Mouse (Mus musculus): ENCODE measurements around the gene Asic2.

Asic2 gene

GRCm38 (mm10) chr11:81968401-81968881 is at the start of gene Asic2:
Gene Asic2, minus strand, starts transcription at chr11:81968457.
- DNase-seq (ENCODE audit: low spot score), result peak; percentile 58

GRCm38 (mm10) chr11:82016181-82016780 is 48.0 kb upstream of the Asic2 start:
- no peak for DNase-seq (ENCODE audit: low spot score)

- no peak for DNase-seq (ENCODE audit: low spot score)
These were observed 46.8 kb upstream of the Asic2 start for GRCm38 (mm10) chr11:82015066-82015465.

- DNase-seq (ENCODE audit: low spot score), result no peak
These were observed 45.5 kb upstream of the Asic2 start for GRCm38 (mm10) chr11:82013756-82014155.

GRCm38 (mm10) chr11:82011411-82012193 is 43.3 kb upstream of the Asic2 start:
- no peak for DNase-seq (ENCODE audit: low spot score)

- no peak for DNase-seq (ENCODE audit: low spot score)
These were observed 41.9 kb upstream of the Asic2 start for GRCm38 (mm10) chr11:82010115-82010514.

- DNase-seq (ENCODE audit: low spot score), result no peak
These were observed 38.7 kb upstream of the Asic2 start for GRCm38 (mm10) chr11:82006796-82007423.

- DNase-seq (ENCODE audit: low spot score), result no peak
These were observed 36.6 kb upstream of the Asic2 start for GRCm38 (mm10) chr11:82004810-82005209.

GRCm38 (mm10) chr11:82000581-82000980 is 32.3 kb upstream of the Asic2 start:
- no peak for DNase-seq (ENCODE audit: low spot score)

- no peak for DNase-seq (ENCODE audit: low spot score)
These were observed 31.2 kb upstream of the Asic2 start for GRCm38 (mm10) chr11:81999469-81999868.

GRCm38 (mm10) chr11:81998646-81999045 is 30.4 kb upstream of the Asic2 start:
- no peak for DNase-seq (ENCODE audit: low spot score)

GRCm38 (mm10) chr11:81997085-81997484 is 28.8 kb upstream of the Asic2 start:
- no peak for DNase-seq (ENCODE audit: low spot score)

GRCm38 (mm10) chr11:81996172-81996841 is 28.1 kb upstream of the Asic2 start:
- peak; percentile 81 for DNase-seq (ENCODE audit: low spot score)

GRCm38 (mm10) chr11:81983146-81983545 is 14.9 kb upstream of the Asic2 start:
- DNase-seq (ENCODE audit: low spot score), result no peak

GRCm38 (mm10) chr11:81982191-81982590 is 13.9 kb upstream of the Asic2 start:
- no peak for DNase-seq (ENCODE audit: low spot score)

GRCm38 (mm10) chr11:81974577-81974976 is 6.3 kb upstream of the Asic2 start:
- DNase-seq (ENCODE audit: low spot score), result no peak

- DNase-seq (ENCODE audit: low spot score), result no peak
These were observed 5.4 kb upstream of the Asic2 start for GRCm38 (mm10) chr11:81973699-81974098.

GRCm38 (mm10) chr11:81972044-81972443 is 3.8 kb upstream of the Asic2 start:
- DNase-seq (ENCODE audit: low spot score), result no peak

- no peak for DNase-seq (ENCODE audit: low spot score)
These were observed 1.5 kb downstream of the Asic2 start for GRCm38 (mm10) chr11:81966626-81967289.

- no peak for DNase-seq (ENCODE audit: low spot score)
These were observed 2.3 kb downstream of the Asic2 start for GRCm38 (mm10) chr11:81965653-81966625.

- no peak for DNase-seq (ENCODE audit: low spot score)
These were observed 3.7 kb downstream of the Asic2 start for GRCm38 (mm10) chr11:81964561-81964960.
